Mouse (Mus musculus) heart, postnatal 0 days (tissue): ENCODE results near the gene Col13a1.

Experiments used
- CTCF ChIP-seq: IDR thresholded peaks from 2 replicates; pipeline ENCODE4 v1.5.1; 2016; ENCODE audit warnings: antibody characterized with exemption, control low read depth, low read depth
- EP300 ChIP-seq: IDR thresholded peaks from 2 replicates; pipeline ENCODE4 v1.6.1; 2016; ENCODE audit warnings: antibody characterized with exemption, low read depth

GRCm38 (mm10) chr10:61905308-61905707, 73.6 kb downstream of the Col13a1 start:
- TF ChIP-seq CTCF (no peak), EP300 (no peak)
